Mouse (Mus musculus) ZHBTc4 (cell line): Measurements from ENCODE around the gene Gm11634.
A peak's percentile ranks its signal among the peaks of the same experiment; 100 is the strongest.
"Not testable (repeated sequence)": the region's sequence is repeated elsewhere in the genome, so short reads cannot be mapped to it uniquely, and the experiment has no call there.

Experiments used
- DNase-seq: peaks from one replicate; pipeline ENCODE4 v3.0.0-alpha.2; 2011; ENCODE audit warnings: low read depth, low spot score

Gene Gm11634

GRCm38 (mm10) chr11:101599156-101599555, at the start of gene Gm11634:
TSS of gene Gm11634 (minus strand) at chr11:101599256.
- no peak for DNase-seq

GRCm38 (mm10) chr11:101647093-101647492, 48.0 kb upstream of the Gm11634 start:
- DNase-seq: not testable (repeated sequence)

GRCm38 (mm10) chr11:101646283-101646794, 47.3 kb upstream of the Gm11634 start:
- DNase-seq: not testable (repeated sequence)

- not testable (repeated sequence) for DNase-seq
Observed at GRCm38 (mm10) chr11:101645411-101646282, 46.6 kb upstream of the Gm11634 start.

- peak; percentile 53 for DNase-seq
Observed at GRCm38 (mm10) chr11:101645043-101645410, 46.0 kb upstream of the Gm11634 start.

GRCm38 (mm10) chr11:101644591-101644990, 45.5 kb upstream of the Gm11634 start:
- DNase-seq: no peak

GRCm38 (mm10) chr11:101642931-101643330, 43.9 kb upstream of the Gm11634 start:
- no peak for DNase-seq

- DNase-seq: peak; percentile 92
Observed at GRCm38 (mm10) chr11:101641710-101642642, 42.9 kb upstream of the Gm11634 start.

GRCm38 (mm10) chr11:101640857-101641709, 42.0 kb upstream of the Gm11634 start:
- peak; percentile 96 for DNase-seq

GRCm38 (mm10) chr11:101639761-101640160, 40.7 kb upstream of the Gm11634 start:
- peak; percentile 65 for DNase-seq

- DNase-seq: peak; percentile 46
Observed at GRCm38 (mm10) chr11:101635660-101636059, 36.6 kb upstream of the Gm11634 start.

- not testable (repeated sequence) for DNase-seq
Observed at GRCm38 (mm10) chr11:101628733-101629417, 29.8 kb upstream of the Gm11634 start.

- peak; percentile 94 for DNase-seq
Observed at GRCm38 (mm10) chr11:101627857-101628559, 29.0 kb upstream of the Gm11634 start.

- DNase-seq: peak; percentile 98
Observed at GRCm38 (mm10) chr11:101626995-101627856, 28.2 kb upstream of the Gm11634 start, which contains the start of gene Rdm1. TSS of gene Rdm1 (plus strand) at chr11:101627195.

GRCm38 (mm10) chr11:101626649-101626994, 27.6 kb upstream of the Gm11634 start:
- DNase-seq: no peak

GRCm38 (mm10) chr11:101620022-101620655, 21.1 kb upstream of the Gm11634 start:
- peak; percentile 55 for DNase-seq

- no peak for DNase-seq
Observed at GRCm38 (mm10) chr11:101618596-101618995, 19.5 kb upstream of the Gm11634 start.

GRCm38 (mm10) chr11:101617849-101618248, 18.8 kb upstream of the Gm11634 start:
- DNase-seq: peak; percentile 91
